Mouse (Mus musculus): ENCODE data around the gene Pign.

Pign gene

DNA sequence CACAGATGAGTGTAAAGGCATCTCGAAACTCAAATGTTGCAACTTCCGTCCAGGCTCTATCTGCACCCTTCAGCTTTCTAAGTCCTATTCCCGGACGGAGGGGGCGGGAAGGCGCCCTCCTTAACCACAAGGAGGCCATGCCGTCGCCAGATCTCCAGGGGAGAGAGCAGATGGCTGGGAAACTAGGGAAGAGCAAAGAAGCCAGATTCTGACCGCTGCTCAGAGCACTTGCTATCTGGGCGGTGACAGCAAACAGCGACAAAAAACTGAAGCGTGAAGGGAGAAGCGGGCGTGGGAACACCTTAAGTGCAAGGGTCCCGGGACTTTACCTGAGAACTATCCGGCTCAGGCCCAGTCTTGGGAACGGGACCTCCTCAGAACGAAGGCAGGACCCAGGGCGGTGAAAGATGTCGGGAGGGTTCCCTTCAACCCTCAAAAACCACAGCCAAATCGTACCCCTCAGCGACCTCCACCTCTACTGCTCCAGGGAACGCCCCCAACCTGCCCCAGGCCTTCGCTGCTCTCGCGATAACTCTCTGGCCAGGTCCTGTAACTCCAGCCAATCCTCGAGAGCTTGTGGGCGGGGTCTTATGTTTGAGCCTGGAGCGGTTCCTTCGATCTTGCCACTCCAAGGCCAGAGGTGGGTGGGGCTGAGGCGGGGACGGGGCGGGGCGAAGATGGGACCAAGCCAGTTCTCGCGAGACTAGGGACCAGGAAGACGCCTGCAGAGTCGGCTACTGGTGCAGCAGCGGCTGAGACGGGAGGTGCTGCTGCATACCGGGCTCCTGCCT, at the start of gene Pign, which contains the start of gene Relch:
Pign (minus strand) TSS at position 507 of the 791 bp plus-strand sequence.
Relch (plus strand) TSS at position 691 of the 791 bp plus-strand sequence.
- in situ Hi-C loops (cut with MseI, MboI) = no loop called here

- in situ Hi-C loops (cut with MseI, MboI) = no loop called here
These were observed 49.3 kb upstream of the Pign start for GRCm38 (mm10) chr1:105712822-105713221.

- in situ Hi-C loops (cut with MseI, MboI) = no loop called here
These were observed 47.8 kb upstream of the Pign start for GRCm38 (mm10) chr1:105711227-105711626.

DNA sequence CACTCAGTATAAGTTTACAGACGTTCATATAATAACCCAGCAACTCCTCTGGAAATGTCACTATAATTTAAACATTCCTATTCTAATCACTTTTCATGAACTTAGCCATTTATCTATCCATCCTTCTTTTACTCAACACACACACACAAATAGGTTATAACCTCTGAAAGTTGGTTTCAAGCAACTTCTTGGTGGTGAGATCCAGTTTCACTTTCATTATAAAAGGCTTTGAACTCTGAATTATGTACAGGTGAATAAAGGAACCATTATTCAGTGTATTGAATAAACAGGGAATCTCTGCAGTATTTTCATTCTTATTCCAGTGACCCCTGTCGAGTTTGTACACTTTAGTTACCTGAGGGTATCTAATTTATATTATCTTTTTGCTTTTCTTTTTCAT, 45.9 kb upstream of the Pign start:
- in situ Hi-C loops (cut with MseI, MboI) = no loop called here

- in situ Hi-C loops (cut with MseI, MboI) = no loop called here
These were observed 37.6 kb upstream of the Pign start for GRCm38 (mm10) chr1:105700984-105701530.

- in situ Hi-C loops (cut with MseI, MboI) = no loop called here
These were observed 32.1 kb upstream of the Pign start for GRCm38 (mm10) chr1:105695581-105695980.

DNA sequence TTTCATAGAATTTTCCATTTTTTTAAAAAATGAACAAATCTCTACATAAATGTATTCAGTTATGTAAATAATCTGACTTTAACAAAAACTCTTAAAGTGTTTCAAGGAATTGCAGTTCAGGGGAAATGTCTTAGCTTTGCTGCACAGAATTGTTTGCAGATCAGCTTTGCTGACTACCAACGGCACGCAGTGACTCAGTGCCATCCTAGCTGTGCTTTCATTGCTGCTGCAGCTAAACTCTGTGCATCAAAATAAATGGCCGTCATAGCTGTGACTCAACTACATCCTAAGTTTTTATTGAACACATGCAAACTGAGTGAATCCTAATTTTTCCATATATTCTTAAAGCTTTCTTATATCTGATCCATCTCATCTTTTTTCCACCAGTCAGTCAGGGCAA, 22.0 kb upstream of the Pign start:
- in situ Hi-C loops (cut with MseI, MboI) = no loop called here

DNA sequence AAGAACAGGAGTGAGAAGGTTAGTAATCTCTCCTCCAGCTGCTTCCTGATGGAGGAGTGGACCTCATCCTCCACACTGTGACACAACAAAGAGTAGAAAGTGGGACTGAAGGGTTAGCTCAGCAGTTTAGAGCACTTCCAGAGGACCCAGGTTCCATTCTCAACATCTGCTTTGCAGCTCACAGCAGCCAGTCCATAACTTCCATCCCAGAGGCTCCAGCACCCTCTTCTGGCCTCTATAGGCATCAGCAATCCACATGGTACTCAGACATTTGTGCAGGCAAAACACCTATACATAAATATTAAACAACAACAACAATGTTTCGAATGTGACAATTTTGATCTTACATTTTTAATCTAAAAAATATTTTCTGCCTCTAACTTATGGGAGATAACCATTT, 17.1 kb upstream of the Pign start:
- in situ Hi-C loops (cut with MseI, MboI) = no loop called here

- in situ Hi-C loops (cut with MseI, MboI) = no loop called here
These were observed 11.3 kb upstream of the Pign start for GRCm38 (mm10) chr1:105674763-105675162.

DNA sequence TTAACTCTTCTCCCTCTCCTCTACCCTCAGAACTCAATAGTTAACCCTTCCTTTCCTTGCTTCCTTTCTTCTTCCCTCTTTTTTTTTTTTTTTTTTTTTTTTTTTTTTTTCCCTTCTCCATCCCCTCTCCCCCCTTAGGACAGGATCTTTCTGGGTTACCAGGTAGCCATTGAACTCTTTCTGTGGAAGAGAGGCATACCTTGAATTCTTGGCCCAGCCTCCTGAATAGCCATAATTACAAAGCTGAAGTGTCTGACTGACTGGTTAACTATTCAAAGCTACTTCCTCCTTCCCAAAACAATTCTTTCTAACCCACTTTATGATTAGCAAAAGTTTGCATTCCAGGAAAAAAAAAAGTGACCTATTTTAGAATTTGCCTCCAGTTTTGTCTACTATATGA, 6.2 kb upstream of the Pign start:
- in situ Hi-C loops (cut with MseI, MboI) = no loop called here

GRCm38 (mm10) chr1:105663962-105664812, 710 bp upstream of the Pign start:
- in situ Hi-C loops (cut with MseI, MboI) = no loop called here

- in situ Hi-C loops (cut with MseI, MboI) = no loop called here
These were observed 682 bp downstream of the Pign start for GRCm38 (mm10) chr1:105662820-105663170.

GRCm38 (mm10) chr1:105660015-105660414, 3.5 kb downstream of the Pign start:
- in situ Hi-C loops (cut with MseI, MboI) = no loop called here

DNA sequence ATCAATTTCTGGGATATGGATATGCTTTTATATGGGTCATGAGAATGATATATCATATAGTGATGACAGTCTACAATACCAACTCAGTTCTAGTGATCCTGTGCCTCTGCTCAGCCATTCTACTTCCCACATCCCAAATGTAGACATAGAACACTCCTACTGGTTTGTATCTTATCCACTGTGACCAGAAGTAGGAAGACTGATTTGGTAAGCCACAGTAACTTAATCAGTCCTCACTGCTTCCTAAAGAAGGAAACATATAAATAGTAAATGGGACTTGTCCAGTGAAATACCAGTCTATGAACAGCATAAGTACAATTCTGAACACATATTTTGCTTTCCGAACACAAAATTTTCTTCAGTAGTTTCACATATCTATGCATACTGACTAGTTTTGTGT, 9.5 kb downstream of the Pign start:
- in situ Hi-C loops (cut with MseI, MboI) = no loop called here

- in situ Hi-C loops (cut with MseI, MboI) = no loop called here
These were observed 12.8 kb downstream of the Pign start for GRCm38 (mm10) chr1:105650650-105651049.

DNA sequence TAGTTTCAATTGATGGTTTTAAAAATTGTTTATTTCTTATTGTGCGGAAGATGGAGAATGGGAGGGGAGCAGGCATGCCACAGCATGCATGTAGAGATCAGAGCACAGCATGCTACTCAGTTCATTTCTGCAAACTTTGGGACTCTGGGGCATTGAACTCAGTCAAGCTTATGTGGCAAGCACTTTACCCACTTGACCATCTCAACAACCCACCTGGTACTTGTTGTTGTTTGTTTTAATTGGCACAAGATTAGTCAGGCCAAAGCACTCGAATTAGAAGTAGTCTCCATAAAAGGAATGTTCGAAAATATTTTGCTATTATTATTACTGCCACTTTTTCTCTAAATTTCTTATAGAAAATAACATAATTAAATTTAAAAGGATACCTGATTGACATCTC, 19.4 kb downstream of the Pign start:
- in situ Hi-C loops (cut with MseI, MboI) = loop anchor here in 1 of 2 experiments (25.0 kb wide), 1 partner anchor 557 kb away; no protein-coding TSS in a partner anchor

DNA sequence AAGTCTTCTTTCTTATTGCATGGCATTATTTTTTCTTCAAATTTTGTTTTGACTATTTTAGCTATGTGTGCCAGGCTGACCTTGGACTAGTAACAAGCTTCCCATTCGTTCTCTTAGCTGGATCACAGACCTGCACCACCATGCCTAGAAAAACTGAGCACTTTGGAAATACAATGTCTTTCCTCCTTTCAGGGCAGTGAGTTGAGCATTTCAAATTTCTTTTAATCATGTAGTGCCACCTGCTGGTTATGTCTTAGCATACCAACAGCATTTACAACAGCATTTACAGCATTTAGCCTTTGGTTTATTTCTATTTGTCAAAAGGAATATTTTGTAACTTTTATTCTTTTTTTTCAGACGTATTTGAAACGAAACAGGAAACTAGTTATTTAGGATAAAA, 33.0 kb downstream of the Pign start:
- in situ Hi-C loops (cut with MseI, MboI) = loop anchor here in 1 of 2 experiments (25.0 kb wide), 1 partner anchor 543 kb away; no protein-coding TSS in a partner anchor

DNA sequence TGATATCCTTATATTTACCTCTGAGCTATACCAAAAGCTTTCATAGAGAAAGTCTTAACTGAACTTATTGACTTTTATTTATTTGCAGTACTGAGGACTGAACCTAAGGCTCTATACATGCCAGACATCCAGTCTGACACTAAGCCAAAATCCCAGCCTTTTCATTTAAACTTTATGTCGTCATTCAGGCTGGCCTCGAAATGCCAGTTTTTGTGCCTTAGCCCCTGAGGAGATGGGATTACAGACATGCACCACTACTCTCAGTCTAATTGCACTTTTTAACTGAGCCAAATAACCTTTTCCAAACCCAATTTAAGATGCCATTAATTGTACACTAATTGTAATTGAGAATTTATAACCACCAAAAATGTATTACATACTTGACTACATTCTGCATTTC, 73.8 kb downstream of the Pign start:
- in situ Hi-C loops (cut with MseI, MboI) = no loop called here

DNA sequence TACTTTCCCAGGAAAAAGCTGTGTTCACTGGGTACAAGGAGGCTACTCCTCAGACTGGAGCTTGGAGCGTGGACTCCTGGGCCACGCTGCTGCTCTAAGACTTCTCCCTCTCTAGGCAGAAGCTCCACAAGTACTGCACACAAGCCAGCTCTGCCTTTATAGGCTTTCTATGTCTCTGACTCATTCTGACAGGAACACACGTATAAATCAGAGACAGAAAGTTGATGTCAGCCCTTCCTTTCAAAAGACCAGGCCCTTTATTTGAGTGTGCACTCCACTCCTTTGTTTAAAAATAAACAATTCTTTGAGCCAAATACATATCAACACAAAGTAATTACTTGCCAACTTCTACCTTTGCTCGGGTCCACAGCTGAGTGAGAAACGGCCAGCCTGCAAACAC, 74.8 kb downstream of the Pign start:
- in situ Hi-C loops (cut with MseI, MboI) = no loop called here

DNA sequence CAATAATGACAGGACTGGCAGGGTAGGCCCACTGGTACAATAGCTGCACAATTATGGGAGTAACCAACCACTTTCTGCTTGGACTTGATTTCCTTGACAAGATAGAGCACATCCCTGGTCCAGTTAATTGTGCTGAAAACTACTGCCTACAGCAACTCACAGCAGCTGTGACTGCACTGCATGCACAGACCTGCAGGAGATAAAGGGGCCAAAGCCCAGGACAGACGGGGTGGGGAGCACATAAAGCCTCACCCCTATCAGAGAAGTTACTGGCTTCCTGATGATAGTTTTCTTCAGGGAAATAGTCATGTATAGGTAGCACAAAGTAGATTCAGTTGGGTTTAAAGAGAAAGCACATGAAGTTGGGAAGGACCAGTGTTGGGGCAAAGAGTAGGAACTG, 80.7 kb downstream of the Pign start:
- in situ Hi-C loops (cut with MseI, MboI) = no loop called here

GRCm38 (mm10) chr1:105580909-105581308, 82.6 kb downstream of the Pign start:
- in situ Hi-C loops (cut with MseI, MboI) = no loop called here

- in situ Hi-C loops (cut with MseI, MboI) = no loop called here
These were observed 97.4 kb downstream of the Pign start for GRCm38 (mm10) chr1:105566051-105566450.
